Mouse (Mus musculus) hematopoietic stem cell, adult 5-6 weeks (primary cell): ENCODE measurements around the gene Erv3. TPM values are rescaled to one million over a fixed set of nuclear protein-coding genes. Genes with fewer than 3 reads are reported as not detected.
"Not testable (repeated sequence)": the region's sequence is repeated elsewhere in the genome, so short reads cannot be mapped to it uniquely, and the experiment has no call there.

Experiments
- ATAC-seq, 2 experiments: fragments of 125-278 bp in 1 of 2; replicated peaks in 1 of 2; 2 replicates each; pipeline ENCODE4 v1.8.0; 2016 to 2017; ENCODE audit warnings: inconsistent platforms in 2 of 2, mild to moderate bottlenecking in 2 of 2, moderate number of reproducible peaks in 2 of 2, low read depth in 1 of 2, moderate TSS enrichment in 1 of 2; ENCODE audit not compliant: low FRiP score in 2 of 2, poor library complexity in 2 of 2, severe bottlenecking in 2 of 2, insufficient read depth in 1 of 2, low TSS enrichment in 1 of 2
- total RNA-seq: library from RNA; stranded (forward); fragments of 172-1452, 232-1000 nt; gene quantifications from 2 replicates; pipeline ENCODE4 v1.2.3, GENCODE M21; 2017

Erv3 gene
- total RNA-seq, 1 experiment from 2014 or later = not detected

- ATAC-seq = no peak
These were observed 18.8 kb downstream of the Erv3 start for GRCm38 (mm10) chr2:131840611-131841320.

GRCm38 (mm10) chr2:131834296-131834695, 25.3 kb downstream of the Erv3 start:
- ATAC-seq = no peak

GRCm38 (mm10) chr2:131831861-131832260, 27.7 kb downstream of the Erv3 start:
- no peak for ATAC-seq

- not testable (repeated sequence) for ATAC-seq
These were observed 28.6 kb downstream of the Erv3 start for GRCm38 (mm10) chr2:131830945-131831344.

GRCm38 (mm10) chr2:131827999-131828975, 31.3 kb downstream of the Erv3 start:
- ATAC-seq = no peak; a peak in 1 of 4 replicates

GRCm38 (mm10) chr2:131827026-131827687, 32.4 kb downstream of the Erv3 start:
- ATAC-seq = no peak

- ATAC-seq = peak; percentile 18 to 26; a peak in 2 of 4 replicates
These were observed 34.0 kb downstream of the Erv3 start for GRCm38 (mm10) chr2:131825498-131825897.

- no peak for ATAC-seq
These were observed 35.6 kb downstream of the Erv3 start for GRCm38 (mm10) chr2:131823931-131824330.

GRCm38 (mm10) chr2:131822492-131822891, 37.1 kb downstream of the Erv3 start:
- no peak for ATAC-seq

- ATAC-seq = no peak
These were observed 37.9 kb downstream of the Erv3 start for GRCm38 (mm10) chr2:131821708-131821990.

GRCm38 (mm10) chr2:131820932-131821707, 38.4 kb downstream of the Erv3 start:
- peak; percentile 58 to 63; a peak in 2 of 4 replicates for ATAC-seq

- ATAC-seq = peak; percentile 80
These were observed 39.4 kb downstream of the Erv3 start for GRCm38 (mm10) chr2:131820088-131820675.

- ATAC-seq = no peak
These were observed 45.2 kb downstream of the Erv3 start for GRCm38 (mm10) chr2:131814327-131814726.

GRCm38 (mm10) chr2:131813437-131813836, 46.1 kb downstream of the Erv3 start:
- ATAC-seq = no peak

GRCm38 (mm10) chr2:131812480-131813137, 46.9 kb downstream of the Erv3 start:
- ATAC-seq = peak; percentile 65 to 78

- ATAC-seq = no peak
These were observed 47.9 kb downstream of the Erv3 start for GRCm38 (mm10) chr2:131811607-131812006.
